Mouse (Mus musculus) MEL (cell line): ENCODE data around the gene 1700069L16Rik.

ENCODE experiments used
- CTCF ChIP-seq, 3 experiments: IDR thresholded peaks in 2 of 3; conservative IDR thresholded peaks in 1 of 3; 2 replicates each; pipeline ENCODE4 v1.5.1; 2011 to 2012; ENCODE audit warnings: low read length in 3 of 3, low read depth in 2 of 3, mild to moderate bottlenecking in 2 of 3, improper control_type of control experiment in 1 of 3, inconsistent platforms in 1 of 3, mixed read lengths in 1 of 3, moderate library complexity in 1 of 3; ENCODE audit not compliant: control insufficient read depth in 1 of 3, insufficient read depth in 1 of 3, poor library complexity in 1 of 3, severe bottlenecking in 1 of 3
- EP300 ChIP-seq, 2 experiments: IDR thresholded peaks; 2 replicates each; pipeline ENCODE4 v1.6.1; 2011; ENCODE audit warnings: improper control_type of control experiment in 2 of 2, low read length in 2 of 2, low read depth in 1 of 2, mild to moderate bottlenecking in 1 of 2
- NELFE ChIP-seq: IDR thresholded peaks from 2 replicates; pipeline ENCODE4 v1.6.1; 2011; ENCODE audit warnings: low read depth, low read length, improper control_type of control experiment
- POLR2A ChIP-seq, 2 experiments: IDR thresholded peaks; 2 replicates each; pipeline ENCODE4 v1.6.1; 2011 to 2012; ENCODE audit warnings: low read length in 2 of 2, mild to moderate bottlenecking in 2 of 2, control low read depth in 1 of 2, improper control_type of control experiment in 1 of 2, low read depth in 1 of 2, moderate library complexity in 1 of 2; ENCODE audit not compliant: control insufficient read depth in 1 of 2, insufficient read depth in 1 of 2, poor library complexity in 1 of 2
- RCOR1 ChIP-seq: IDR thresholded peaks from 2 replicates; pipeline ENCODE4 v1.6.1; 2012; ENCODE audit warnings: low read depth, mild to moderate bottlenecking, inconsistent platforms, low read length, improper control_type of control experiment
- TAL1 ChIP-seq: IDR thresholded peaks from 2 replicates; pipeline ENCODE4 v1.6.1; 2012; ENCODE audit warnings: mild to moderate bottlenecking, inconsistent platforms, low read length, moderate library complexity, mixed read lengths
- TBP ChIP-seq: IDR thresholded peaks from 2 replicates; pipeline ENCODE4 v1.8.0; 2011; ENCODE audit warnings: low read depth, low read length, improper control_type of control experiment
- TCF12 ChIP-seq: IDR thresholded peaks from 2 replicates; pipeline ENCODE4 v1.6.1; 2014; ENCODE audit warnings: low read depth, mild to moderate bottlenecking, inconsistent platforms, low read length, improper control_type of control experiment, moderate library complexity
- UBTF ChIP-seq: IDR thresholded peaks from 2 replicates; pipeline ENCODE4 v1.6.1; 2012; ENCODE audit warnings: low read depth, mild to moderate bottlenecking, inconsistent platforms, low read length, improper control_type of control experiment, moderate library complexity, borderline replicate concordance; ENCODE audit not compliant: insufficient read depth

- TF ChIP-seq UBTF (no peak), POLR2A (IDR thresholded peaks at IDR 0.05; ENCODE audit: control insufficient read depth in 1 of 2, insufficient read depth in 1 of 2, low read depth in 1 of 2, low read length in 2 of 2, poor library complexity in 1 of 2) (no peak), CTCF (IDR thresholded peaks at IDR 0.05 in 2 of 3, conservative IDR thresholded peaks at IDR 0.05 in 1 of 3; ENCODE audit: control insufficient read depth in 1 of 3, insufficient read depth in 1 of 3, low read depth in 2 of 3, low read length in 3 of 3, poor library complexity in 1 of 3, severe bottlenecking in 1 of 3) (no peak), TCF12 (no peak), EP300 (IDR thresholded peaks at IDR 0.05; ENCODE audit: low read depth in 1 of 2, low read length in 2 of 2) (no peak), NELFE (no peak), TBP (no peak), TAL1 (no peak), RCOR1 (no peak)
Measured at GRCm38 (mm10) chr5:113755347-113756030, 30.9 kb upstream of the 1700069L16Rik start.
